Mouse (Mus musculus): Measurements from ENCODE around the gene Actr1b. TPM values are rescaled to one million over a fixed set of nuclear protein-coding genes. Genes with fewer than 3 reads are reported as not detected.

Gene Actr1b
- 92.7 and 96.4 TPM in 2 replicates for polyA plus RNA-seq (2014; fragmentation: Nextera tagmentation; extraction: Ambion mirVana)

DNA sequence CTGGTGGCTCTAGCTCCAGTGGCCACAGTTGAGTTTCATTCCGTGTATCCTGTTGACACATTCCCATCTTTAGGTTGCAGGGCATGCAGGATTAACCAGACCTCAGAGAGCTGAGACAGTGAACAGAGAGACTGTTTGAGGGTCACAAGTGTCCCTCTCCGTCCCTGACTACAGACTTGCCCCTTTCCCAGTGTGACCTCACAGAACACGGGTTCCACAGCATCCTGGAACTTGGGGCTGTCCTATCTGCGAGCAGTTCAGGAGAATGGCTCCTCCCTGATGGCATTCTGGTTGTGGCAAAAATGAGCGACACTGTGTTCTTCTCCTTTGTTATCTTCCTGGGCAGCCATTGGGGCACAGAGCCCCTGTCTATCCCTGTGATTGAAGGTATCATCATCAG is at the start of gene Actr1b:
Gene Actr1b, minus strand, starts transcription at position 112 of the 400 bp plus-strand sequence.
- Histone ChIP-seq H3K4me2 (ENCODE audit: low read depth, low read length) (no peak within 1 kb of the TSS), H3K4me3 (ENCODE audit: low read depth, low read length) (no peak within 1 kb of the TSS), H3K27me3 (replicated peaks; ENCODE audit: control insufficient read depth, insufficient read depth, low read length) (no peaks in the 10 kb centered on the region), H3K9ac (ENCODE audit: low read depth, low read length) (no peak within 1 kb of the TSS), H3K27ac (replicated peaks; ENCODE audit: low read depth, low read length) (no peak within 1 kb of the TSS), H3K4me1 (ENCODE audit: control insufficient read depth, insufficient read depth, low read length) (no peaks in the 10 kb centered on the region), H3K9me3 (ENCODE audit: control insufficient read depth, low read length) (no peaks in the 10 kb centered on the region), H3K36me3 (ENCODE audit: control insufficient read depth, insufficient read depth, low read length) (no peaks in the 10 kb centered on the region)
- DNase-seq (ENCODE audit: low spot score) (no peak), ATAC-seq (ENCODE audit: low read depth) (no peak)
- 88% methylated on average over 5 of the region's 5 CpGs for WGBS

DNA sequence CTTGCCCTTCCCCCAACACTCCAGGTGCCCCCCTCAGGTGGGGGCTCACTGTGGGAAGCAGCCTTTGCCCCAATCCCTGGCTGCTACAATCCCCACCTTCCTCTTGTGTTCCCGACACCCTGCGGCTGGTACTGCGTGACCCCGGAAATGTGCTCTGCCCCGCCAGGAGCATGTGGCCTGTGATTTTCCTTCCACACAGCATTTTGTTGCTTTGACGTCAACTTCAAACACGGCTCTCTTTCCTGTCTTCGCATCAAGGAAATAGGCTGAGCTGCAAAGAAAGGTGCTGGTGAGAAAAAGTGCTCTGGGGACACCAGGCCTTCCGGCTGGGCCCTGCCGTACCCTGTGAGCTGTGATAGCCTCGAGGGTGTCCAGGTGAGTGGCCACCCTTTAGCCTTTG is 47.3 kb upstream of the Actr1b start, which contains the start of gene Zap70:
Gene Zap70, plus strand, starts transcription at position 231 of the 400 bp plus-strand sequence.
- Histone ChIP-seq H3K4me2 (ENCODE audit: low read depth, low read length) (no peak within 1 kb of the TSS), H3K4me3 (ENCODE audit: low read depth, low read length) (no peak within 1 kb of the TSS), H3K9me3 (ENCODE audit: control insufficient read depth, low read length) (no peaks in the 10 kb centered on the region), H3K27me3 (replicated peaks; ENCODE audit: control insufficient read depth, insufficient read depth, low read length) (no peaks in the 10 kb centered on the region), H3K4me1 (ENCODE audit: control insufficient read depth, insufficient read depth, low read length) (no peaks in the 10 kb centered on the region), H3K36me3 (ENCODE audit: control insufficient read depth, insufficient read depth, low read length) (no peaks in the 10 kb centered on the region), H3K9ac (ENCODE audit: low read depth, low read length) (no peak within 1 kb of the TSS), H3K27ac (replicated peaks; ENCODE audit: low read depth, low read length) (no peak within 1 kb of the TSS)
- WGBS: 83% methylated on average over 11 of the region's 11 CpGs
- ATAC-seq (ENCODE audit: low read depth) (no peak), DNase-seq (ENCODE audit: low spot score) (no peak)

DNA sequence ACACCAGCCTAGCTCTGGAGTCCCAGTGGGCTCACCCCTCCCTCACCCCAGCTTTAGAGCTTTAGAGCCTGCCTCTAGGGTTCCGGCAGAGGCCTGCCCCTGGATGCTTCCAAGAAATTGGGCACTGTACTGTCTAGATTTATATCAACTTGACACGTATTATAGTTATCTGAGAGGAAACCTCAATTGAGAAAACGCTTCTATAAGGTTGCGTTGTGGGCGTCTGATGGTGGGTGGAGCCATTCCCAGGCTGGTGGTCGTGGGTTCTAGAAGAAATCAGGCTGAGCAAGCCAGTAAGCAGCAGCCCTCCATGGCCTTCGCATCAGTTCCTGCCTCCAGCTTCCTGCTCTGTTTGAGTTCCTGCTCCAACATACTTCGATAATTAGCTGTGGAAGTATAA is 46.8 kb upstream of the Actr1b start:
- Histone ChIP-seq H3K27ac (replicated peaks; ENCODE audit: low read depth, low read length) (no peak overlapping the region), H3K36me3 (ENCODE audit: control insufficient read depth, insufficient read depth, low read length) (no peaks in the 10 kb centered on the region), H3K9ac (ENCODE audit: low read depth, low read length) (no peak overlapping the region), H3K4me3 (ENCODE audit: low read depth, low read length) (no peak overlapping the region), H3K9me3 (ENCODE audit: control insufficient read depth, low read length) (no peaks in the 10 kb centered on the region), H3K4me1 (ENCODE audit: control insufficient read depth, insufficient read depth, low read length) (no peaks in the 10 kb centered on the region), H3K27me3 (replicated peaks; ENCODE audit: control insufficient read depth, insufficient read depth, low read length) (no peaks in the 10 kb centered on the region), H3K4me2 (ENCODE audit: low read depth, low read length) (no peak overlapping the region)
- WGBS: 78% methylated on average over 8 of the region's 8 CpGs
- no peak for DNase-seq (ENCODE audit: low spot score)
- no peak for ATAC-seq (ENCODE audit: low read depth)

DNA sequence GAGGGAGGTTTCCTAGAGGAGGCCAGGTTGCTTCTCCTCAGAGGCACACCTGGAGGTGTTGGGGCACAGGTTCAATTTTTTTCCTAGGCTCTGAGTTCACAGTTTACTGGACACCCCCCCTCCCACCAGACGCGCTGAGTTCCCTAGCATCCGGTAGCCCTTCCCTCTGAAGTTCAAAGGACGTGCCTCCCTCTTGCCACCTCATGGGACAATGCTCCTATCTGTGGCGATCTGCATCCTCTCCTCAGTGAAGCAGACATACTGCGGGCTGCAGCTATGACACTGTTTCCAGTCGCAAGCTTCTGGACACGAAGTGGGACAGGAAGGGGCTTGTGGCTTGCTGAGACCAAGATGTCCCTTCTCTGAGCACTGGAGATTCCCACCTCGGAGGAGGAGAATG is 46.2 kb upstream of the Actr1b start:
- Histone ChIP-seq H3K27me3 (replicated peaks; ENCODE audit: control insufficient read depth, insufficient read depth, low read length) (no peaks in the 10 kb centered on the region), H3K9ac (ENCODE audit: low read depth, low read length) (no peak overlapping the region), H3K27ac (replicated peaks; ENCODE audit: low read depth, low read length) (no peak overlapping the region), H3K4me3 (ENCODE audit: low read depth, low read length) (no peak overlapping the region), H3K4me2 (ENCODE audit: low read depth, low read length) (no peak overlapping the region), H3K36me3 (ENCODE audit: control insufficient read depth, insufficient read depth, low read length) (no peaks in the 10 kb centered on the region), H3K4me1 (ENCODE audit: control insufficient read depth, insufficient read depth, low read length) (no peaks in the 10 kb centered on the region), H3K9me3 (ENCODE audit: control insufficient read depth, low read length) (no peaks in the 10 kb centered on the region)
- DNase-seq (ENCODE audit: low spot score) (no peak), ATAC-seq (ENCODE audit: low read depth) (no peak)
- 82% methylated on average over 8 of the region's 9 CpGs for WGBS

DNA sequence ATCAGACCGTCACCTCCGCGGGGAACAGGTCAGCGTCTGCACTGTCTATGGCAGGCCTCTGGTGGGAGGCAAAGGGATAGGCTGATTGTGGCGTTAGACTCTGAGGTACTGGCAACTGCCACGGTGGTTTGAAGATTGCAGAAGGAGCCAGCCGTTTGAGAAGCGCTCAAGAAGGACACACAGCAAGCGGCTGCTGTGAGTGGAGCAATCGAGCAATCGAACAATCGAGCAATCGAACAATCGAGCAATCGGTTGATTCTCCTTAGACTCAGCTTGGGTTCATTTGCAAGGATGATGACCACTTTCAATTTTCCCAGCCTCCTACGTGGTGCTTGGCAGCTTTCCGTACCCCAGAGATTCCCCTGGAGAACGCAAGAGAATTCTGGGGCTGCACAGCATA is 44.9 kb upstream of the Actr1b start:
- H3K4me3 ChIP-seq (ENCODE audit: low read depth, low read length): no peak overlapping the region
- no peak for ATAC-seq (ENCODE audit: low read depth)
- H3K4me1 ChIP-seq (ENCODE audit: control insufficient read depth, insufficient read depth, low read length): no peaks in the 10 kb centered on the region
- no peak overlapping the region for H3K4me2 ChIP-seq (ENCODE audit: low read depth, low read length)
- DNase-seq (ENCODE audit: low spot score): no peak
- H3K36me3 ChIP-seq (ENCODE audit: control insufficient read depth, insufficient read depth, low read length): no peaks in the 10 kb centered on the region
- H3K9ac ChIP-seq (ENCODE audit: low read depth, low read length): no peak overlapping the region
- H3K27ac ChIP-seq (replicated peaks; ENCODE audit: low read depth, low read length): no peak overlapping the region
- 82% methylated on average over 18 of the region's 18 CpGs for WGBS
- H3K27me3 ChIP-seq (replicated peaks; ENCODE audit: control insufficient read depth, insufficient read depth, low read length): no peaks in the 10 kb centered on the region
- H3K9me3 ChIP-seq (ENCODE audit: control insufficient read depth, low read length): no peaks in the 10 kb centered on the region

DNA sequence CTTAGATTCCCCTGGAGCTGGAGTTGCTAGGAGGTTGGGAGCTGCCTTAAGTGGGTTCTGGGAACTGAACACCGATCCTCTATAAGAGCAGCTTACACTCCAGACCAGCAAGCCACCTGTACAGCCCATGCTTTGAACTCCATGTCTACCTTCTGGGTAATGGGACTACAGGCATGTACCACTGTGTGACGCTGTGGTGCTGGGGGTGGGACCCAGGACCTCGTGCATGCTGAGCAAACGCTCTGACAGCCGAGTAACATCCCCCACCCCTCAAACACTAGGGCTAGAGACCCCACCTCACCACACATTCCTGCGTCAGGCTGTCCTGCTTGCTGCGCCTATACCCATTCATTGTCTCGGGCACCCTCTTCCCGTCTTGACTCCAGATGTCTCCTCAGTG is 44.3 kb upstream of the Actr1b start:
- 78% methylated on average over 9 of the region's 9 CpGs for WGBS
- Histone ChIP-seq H3K4me2 (ENCODE audit: low read depth, low read length) (no peak overlapping the region), H3K9me3 (ENCODE audit: control insufficient read depth, low read length) (no peaks in the 10 kb centered on the region), H3K4me3 (ENCODE audit: low read depth, low read length) (no peak overlapping the region), H3K9ac (ENCODE audit: low read depth, low read length) (no peak overlapping the region), H3K27me3 (replicated peaks; ENCODE audit: control insufficient read depth, insufficient read depth, low read length) (no peaks in the 10 kb centered on the region), H3K4me1 (ENCODE audit: control insufficient read depth, insufficient read depth, low read length) (no peaks in the 10 kb centered on the region), H3K36me3 (ENCODE audit: control insufficient read depth, insufficient read depth, low read length) (no peaks in the 10 kb centered on the region), H3K27ac (replicated peaks; ENCODE audit: low read depth, low read length) (no peak overlapping the region)
- no peak for DNase-seq (ENCODE audit: low spot score)
- no peak for ATAC-seq (ENCODE audit: low read depth)

DNA sequence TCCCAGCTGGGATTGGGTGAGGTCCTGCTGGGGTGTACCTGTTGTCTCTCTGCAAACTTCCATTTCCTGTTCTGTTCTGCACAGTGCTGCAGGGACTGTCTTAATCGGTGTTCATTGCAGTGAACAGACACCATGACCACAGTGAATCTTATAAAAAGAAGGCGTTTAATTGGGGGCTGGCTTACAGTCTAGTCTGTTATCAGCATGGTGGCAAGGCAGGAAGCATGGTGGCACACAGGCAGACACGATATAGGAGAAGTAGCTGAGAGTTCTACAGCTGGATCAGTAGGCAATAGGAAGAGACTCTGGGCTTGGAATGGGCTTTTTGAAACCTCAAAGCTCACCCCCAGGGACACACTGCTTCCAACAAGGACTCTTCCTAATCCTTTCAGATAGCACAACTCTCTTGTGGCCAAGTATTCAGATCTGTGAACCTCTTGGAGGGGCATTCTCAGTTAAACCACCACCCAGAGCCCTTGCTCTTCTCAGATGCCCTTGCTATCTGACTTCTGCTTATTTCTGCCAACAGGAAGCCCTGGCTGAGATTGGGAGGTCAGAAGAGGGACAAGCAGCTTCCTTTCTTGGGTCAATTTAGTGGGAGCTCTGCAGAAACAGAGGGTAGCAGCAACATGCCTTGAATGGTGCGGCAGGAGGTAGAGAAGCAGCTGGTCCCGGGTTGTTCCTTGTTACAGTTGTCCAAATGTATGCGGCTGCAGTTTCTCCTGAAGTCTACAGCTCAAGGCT is 39.9 kb upstream of the Actr1b start:
- no peaks in the 10 kb centered on the region for H3K36me3 ChIP-seq (ENCODE audit: control insufficient read depth, insufficient read depth, low read length)
- H3K4me2 ChIP-seq (ENCODE audit: low read depth, low read length): no peak overlapping the region
- no peaks in the 10 kb centered on the region for H3K4me1 ChIP-seq (ENCODE audit: control insufficient read depth, insufficient read depth, low read length)
- ATAC-seq (ENCODE audit: low read depth): no peak
- H3K4me3 ChIP-seq (ENCODE audit: low read depth, low read length): no peak overlapping the region
- no peak for DNase-seq (ENCODE audit: low spot score)
- H3K27me3 ChIP-seq (replicated peaks; ENCODE audit: control insufficient read depth, insufficient read depth, low read length): no peaks in the 10 kb centered on the region
- 77% methylated on average over 6 of the region's 6 CpGs for WGBS
- H3K27ac ChIP-seq (replicated peaks; ENCODE audit: low read depth, low read length): no peak overlapping the region
- H3K9ac ChIP-seq (ENCODE audit: low read depth, low read length): no peak overlapping the region
- no peaks in the 10 kb centered on the region for H3K9me3 ChIP-seq (ENCODE audit: control insufficient read depth, low read length)

DNA sequence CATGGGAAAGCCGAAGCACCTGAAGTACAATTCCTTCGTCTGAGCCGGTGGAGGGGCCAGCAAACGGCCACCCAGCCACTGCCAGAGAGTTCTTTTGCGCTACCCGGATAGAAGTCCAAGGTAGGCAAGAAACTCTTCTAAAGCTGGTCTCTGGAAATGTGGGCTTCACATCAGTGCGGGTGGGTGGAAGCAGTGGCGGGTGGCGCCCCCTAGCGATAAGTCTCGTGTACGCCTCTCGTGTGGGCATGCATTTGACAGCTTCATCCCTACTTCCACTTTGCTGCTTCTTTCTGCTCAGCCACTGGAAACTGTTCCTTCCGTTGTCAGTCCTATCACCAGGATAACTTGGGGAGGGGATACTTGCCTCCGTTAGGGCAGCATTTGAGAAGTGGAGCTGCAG is 32.2 kb upstream of the Actr1b start:
- no peak overlapping the region for H3K9ac ChIP-seq (ENCODE audit: low read depth, low read length)
- no peak overlapping the region for H3K4me3 ChIP-seq (ENCODE audit: low read depth, low read length)
- DNase-seq (ENCODE audit: low spot score) (no peak), ATAC-seq (ENCODE audit: low read depth) (no peak)
- WGBS: 50% methylated on average over 14 of the region's 15 CpGs
- H3K36me3 ChIP-seq (ENCODE audit: control insufficient read depth, insufficient read depth, low read length): no peaks in the 10 kb centered on the region
- H3K27me3 ChIP-seq (replicated peaks; ENCODE audit: control insufficient read depth, insufficient read depth, low read length): no peaks in the 10 kb centered on the region
- no peak overlapping the region for H3K4me2 ChIP-seq (ENCODE audit: low read depth, low read length)
- H3K4me1 ChIP-seq (ENCODE audit: control insufficient read depth, insufficient read depth, low read length): peaks cover 5% of the 10 kb centered on the region; the same call in 1 of the 2 replicates
- H3K9me3 ChIP-seq (ENCODE audit: control insufficient read depth, low read length): no peaks in the 10 kb centered on the region
- no peak overlapping the region for H3K27ac ChIP-seq (replicated peaks; ENCODE audit: low read depth, low read length)

DNA sequence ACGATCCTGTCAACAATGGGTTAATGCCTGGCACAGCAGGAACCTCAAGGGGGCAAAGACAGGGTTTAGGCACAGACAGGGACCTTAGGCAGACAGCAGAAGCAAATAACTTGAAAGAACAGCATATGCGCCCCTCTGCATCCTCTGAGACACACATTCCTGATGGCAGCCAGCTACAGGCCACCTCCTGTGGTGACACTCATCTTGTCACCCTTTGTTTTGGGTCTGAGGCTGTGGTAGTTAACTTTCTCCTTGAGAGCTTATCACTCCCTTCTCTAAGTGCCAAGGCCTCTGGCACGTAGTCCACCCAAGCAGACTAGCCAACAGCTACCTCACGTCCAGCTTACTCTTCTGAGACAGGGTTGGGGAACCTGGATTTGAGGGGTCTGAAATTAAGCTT is 31.4 kb upstream of the Actr1b start:
- no peak overlapping the region for H3K27ac ChIP-seq (replicated peaks; ENCODE audit: low read depth, low read length)
- no peak overlapping the region for H3K4me2 ChIP-seq (ENCODE audit: low read depth, low read length)

More for the DNA sequence above, 31.4 kb upstream of the Actr1b start:
- Histone ChIP-seq H3K4me3 (ENCODE audit: low read depth, low read length) (no peak overlapping the region), H3K9me3 (ENCODE audit: control insufficient read depth, low read length) (no peaks in the 10 kb centered on the region), H3K36me3 (ENCODE audit: control insufficient read depth, insufficient read depth, low read length) (no peaks in the 10 kb centered on the region), H3K9ac (ENCODE audit: low read depth, low read length) (no peak overlapping the region), H3K27me3 (replicated peaks; ENCODE audit: control insufficient read depth, insufficient read depth, low read length) (no peaks in the 10 kb centered on the region), H3K4me1 (ENCODE audit: control insufficient read depth, insufficient read depth, low read length) (peaks cover 5% of the 10 kb centered on the region; the same call in 1 of the 2 replicates)
- DNase-seq (ENCODE audit: low spot score) (no peak), ATAC-seq (ENCODE audit: low read depth) (no peak)
- WGBS: 46% methylated on average over 4 of the region's 4 CpGs

Measured in embryonic facial prominence, embryonic 14.5 days (tissue).